Mouse (Mus musculus) ovary, postnatal 36 days (tissue): ENCODE data around the gene Smco4.

Experiments
- DNase-seq: peaks from one replicate; pipeline ENCODE4 v3.0.0; 2022; ENCODE audit warnings: low spot score, mixed read lengths

Gene Smco4

GRCm38 (mm10) chr9:15507431-15507875, 14.2 kb downstream of the Smco4 start:
- DNase-seq = no peak

DNA sequence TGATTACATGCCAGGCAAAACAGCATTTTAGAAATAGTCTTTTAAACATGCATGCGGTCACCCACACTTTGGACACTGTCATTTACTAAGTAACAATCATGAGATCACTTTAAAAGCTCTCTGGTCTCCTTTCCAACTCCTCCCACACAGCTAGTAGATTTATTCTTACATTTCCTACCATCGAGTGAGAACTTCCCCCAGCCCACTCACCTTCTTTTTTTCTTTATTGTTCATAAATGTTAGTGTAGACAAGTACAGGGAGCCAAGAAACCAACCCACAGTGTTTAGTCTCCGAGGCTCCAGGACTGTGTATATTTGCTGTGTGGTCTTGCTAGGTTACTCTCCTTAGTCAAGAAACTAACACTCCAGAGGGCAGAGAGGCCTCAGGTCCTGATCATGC, 16.1 kb downstream of the Smco4 start:
- no peak for DNase-seq

DNA sequence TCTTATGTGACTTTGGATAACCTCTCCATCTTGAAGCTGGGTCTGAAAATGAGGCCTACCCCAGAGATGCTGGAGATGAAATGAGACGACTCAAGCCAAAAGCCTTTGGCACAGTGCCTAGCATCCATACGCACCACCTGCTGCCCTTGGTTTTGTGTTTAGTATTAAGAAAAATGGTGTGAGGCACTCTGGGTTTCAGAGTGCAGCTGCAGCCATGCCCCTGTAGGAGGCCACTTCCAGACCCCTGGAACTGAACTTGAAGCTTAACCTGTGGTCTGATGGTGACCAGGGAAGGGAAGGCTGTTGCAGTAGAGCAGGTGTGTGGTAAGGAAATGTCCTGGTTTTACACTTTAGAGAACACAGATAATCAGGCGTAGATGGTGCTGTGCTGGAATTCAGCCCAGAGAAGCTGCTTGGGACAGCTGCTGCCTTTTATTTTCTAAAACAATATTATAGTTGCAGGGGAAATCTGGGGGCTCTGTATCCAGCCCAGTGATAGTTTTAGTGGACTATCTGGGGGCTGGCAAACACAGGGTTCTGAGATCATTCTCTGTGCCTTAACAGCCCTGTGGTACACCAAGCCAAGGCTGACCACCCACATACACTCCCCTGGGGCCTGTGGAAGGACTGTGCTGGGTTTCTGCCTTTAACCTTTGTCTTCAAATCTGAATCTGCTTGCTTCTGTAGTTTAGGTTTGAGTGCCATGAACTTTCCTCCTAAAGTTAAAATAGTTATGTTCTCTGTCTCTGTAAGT, 17.5 kb downstream of the Smco4 start:
- no peak for DNase-seq

DNA sequence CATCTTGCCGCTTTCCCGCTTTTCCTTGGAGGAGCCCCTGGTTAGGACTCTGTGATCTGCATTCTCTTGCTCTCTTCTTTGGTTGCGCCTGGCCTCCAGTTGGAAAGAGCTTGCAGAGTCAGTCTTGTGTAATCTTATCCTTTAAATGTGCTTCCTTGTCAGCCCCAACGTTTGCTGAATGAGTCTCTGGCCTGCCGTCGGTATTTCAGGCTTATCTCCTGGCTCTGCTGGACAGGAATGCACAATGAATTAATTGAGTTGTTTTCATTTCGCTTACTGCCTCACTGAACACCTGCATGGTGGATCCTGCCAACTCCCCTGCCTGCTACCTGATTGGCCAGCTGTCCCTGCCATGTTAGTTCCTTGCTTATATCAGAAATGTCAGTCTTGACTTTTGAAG, 19.7 kb downstream of the Smco4 start:
- no peak for DNase-seq

DNA sequence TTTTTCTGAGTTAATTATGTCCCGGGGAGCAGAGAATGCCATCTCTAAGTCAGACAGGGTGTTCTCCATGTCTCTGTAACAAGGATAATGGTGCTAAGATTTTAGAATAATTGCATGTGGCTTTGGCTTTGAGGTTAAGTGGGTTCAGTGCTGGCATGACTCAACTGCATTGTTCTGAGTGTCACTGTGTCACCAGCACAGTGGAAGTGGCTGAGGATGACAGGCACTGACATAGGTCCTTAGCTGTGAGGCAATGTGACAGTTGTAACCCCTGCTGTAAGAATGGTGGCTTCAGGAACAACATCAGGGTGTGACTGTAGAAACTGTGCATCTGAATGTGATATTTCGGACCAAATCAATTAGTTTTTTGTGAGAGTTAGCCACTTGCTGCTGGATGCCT, 22.8 kb downstream of the Smco4 start:
- DNase-seq = no peak

GRCm38 (mm10) chr9:15517979-15518378, 24.7 kb downstream of the Smco4 start:
- DNase-seq = no peak

GRCm38 (mm10) chr9:15522348-15522747, 29.1 kb downstream of the Smco4 start:
- peak; percentile 27 for DNase-seq

GRCm38 (mm10) chr9:15522887-15523286, 29.7 kb downstream of the Smco4 start:
- DNase-seq = no peak

DNA sequence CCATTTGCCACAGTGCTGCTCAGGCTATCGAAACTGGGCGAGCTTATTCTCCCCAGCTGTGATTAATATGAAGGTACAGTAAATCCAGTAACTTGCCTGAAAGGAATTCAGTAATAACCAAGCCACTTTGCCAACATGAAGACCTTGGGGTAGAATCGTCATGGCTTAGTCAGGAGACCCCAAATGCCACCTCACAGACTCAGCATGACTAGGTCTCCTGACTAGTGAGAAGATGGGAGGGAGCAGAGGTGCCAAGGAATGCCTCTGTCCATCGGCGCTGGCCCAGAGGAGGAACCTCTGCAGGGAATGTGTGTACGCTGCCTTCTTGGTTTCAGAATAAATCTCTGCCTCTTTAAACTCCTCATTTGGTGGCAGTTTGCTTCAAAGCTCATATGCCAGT, 30.4 kb downstream of the Smco4 start:
- no peak for DNase-seq

GRCm38 (mm10) chr9:15525246-15525645, 32.0 kb downstream of the Smco4 start:
- DNase-seq = peak; percentile 31

- no peak for DNase-seq
These were observed 33.3 kb downstream of the Smco4 start for GRCm38 (mm10) chr9:15526539-15526938.

GRCm38 (mm10) chr9:15527846-15528245, 34.6 kb downstream of the Smco4 start:
- no peak for DNase-seq

DNA sequence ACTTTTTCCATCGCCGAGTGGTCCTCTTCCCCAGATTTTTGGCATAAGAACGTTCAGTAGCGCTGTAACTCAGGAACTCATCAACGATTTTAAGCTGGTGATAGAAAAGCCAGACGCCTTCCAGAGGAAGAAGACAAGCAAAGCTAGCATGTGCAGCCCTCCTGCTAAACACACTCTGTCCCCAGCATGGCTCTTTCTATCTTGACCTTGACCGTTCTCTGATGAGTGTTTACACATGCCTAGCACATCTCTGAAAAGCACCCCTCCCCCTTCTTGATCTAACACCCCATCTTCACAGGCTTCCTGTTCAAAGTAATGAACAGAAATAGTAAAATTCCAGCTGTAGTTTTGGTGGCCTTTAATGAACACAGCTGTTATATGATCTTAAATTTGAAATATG, 35.1 kb downstream of the Smco4 start:
- no peak for DNase-seq

DNA sequence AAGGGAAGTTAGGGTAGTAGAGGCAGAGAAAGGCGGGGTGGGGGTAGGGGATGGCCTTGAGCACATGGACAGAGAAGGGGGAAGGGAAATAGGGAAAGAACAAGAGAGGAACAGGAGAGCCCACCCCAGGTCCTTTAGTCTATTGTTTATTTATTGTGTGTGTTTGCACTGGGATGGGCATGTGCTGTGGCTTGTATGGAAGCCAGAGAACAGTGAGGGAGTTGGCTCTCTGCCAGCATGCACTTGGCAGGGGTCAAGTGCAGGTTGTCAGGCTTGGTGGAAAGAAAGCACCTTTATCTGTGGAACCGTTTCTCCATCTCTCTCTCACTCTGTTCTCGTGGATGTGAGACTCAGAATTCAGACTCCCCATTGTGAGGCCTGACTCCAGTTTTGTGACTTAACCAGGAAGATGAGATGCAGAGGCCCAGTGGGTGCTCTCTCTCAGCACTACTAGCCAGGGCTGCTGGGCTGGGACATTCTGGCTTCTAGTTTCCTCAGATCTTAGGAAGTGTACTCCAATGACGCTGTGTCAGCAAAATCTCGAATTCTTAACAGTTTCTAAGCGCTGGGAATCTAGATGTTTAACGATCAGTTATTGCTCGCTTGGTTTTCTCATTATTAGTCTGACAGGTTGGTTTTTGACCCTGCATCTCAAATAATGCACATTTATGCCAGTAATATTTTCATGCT, 36.2 kb downstream of the Smco4 start:
- no peak for DNase-seq

GRCm38 (mm10) chr9:15529965-15530320, 36.7 kb downstream of the Smco4 start:
- no peak for DNase-seq

- DNase-seq = no peak
These were observed 38.0 kb downstream of the Smco4 start for GRCm38 (mm10) chr9:15531204-15531603.

GRCm38 (mm10) chr9:15533336-15534070, 40.3 kb downstream of the Smco4 start:
- DNase-seq = no peak

DNA sequence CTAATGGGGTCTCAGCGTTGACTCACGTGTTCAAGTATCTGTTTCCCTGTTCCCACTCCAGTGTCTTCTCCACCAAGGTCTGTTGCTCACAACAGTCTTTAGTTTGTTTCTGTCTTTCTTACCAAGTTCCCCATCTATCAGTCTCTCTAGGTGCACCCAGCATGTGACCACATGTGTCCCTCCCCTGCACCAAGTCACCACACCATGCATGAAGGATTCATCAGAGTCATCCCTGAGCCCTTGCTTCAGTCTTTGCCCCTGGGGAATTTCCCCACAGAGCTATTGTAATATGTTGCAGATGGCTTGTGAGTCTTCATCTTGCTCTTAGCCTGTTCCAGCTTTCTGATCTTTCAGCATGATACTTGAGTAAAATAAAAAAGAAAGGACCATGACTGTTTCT, 40.9 kb downstream of the Smco4 start:
- no peak for DNase-seq

- DNase-seq = no peak
These were observed 42.2 kb downstream of the Smco4 start for GRCm38 (mm10) chr9:15535418-15535817.

DNA sequence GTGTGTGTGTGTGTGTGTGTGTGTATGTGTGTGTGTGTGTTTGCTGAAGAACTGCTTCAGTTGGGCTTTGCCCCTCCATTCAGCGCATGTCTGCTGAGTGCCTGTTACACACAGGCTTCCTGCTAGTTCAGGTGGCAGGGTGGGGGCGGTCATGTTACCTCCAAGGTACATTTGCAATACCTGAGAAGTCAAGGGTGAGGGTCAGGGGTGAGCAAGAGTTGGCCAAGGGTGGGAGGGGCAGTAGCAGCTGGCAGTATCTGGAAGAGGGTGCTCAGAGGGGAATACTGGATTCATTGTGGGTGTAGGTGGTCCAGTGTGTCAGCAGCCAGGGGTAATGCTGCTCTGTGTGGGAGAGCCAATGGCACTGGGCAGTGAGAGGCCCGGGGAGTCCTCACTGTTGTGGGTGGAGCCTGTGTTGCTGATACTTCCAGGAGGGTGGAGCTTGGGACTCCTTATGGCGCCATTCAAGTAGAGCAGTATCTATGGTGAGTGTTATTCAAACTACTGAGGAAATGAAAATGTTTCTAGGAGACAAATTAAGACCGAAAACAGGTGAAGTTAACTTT, 43.7 kb downstream of the Smco4 start:
- DNase-seq = no peak

DNA sequence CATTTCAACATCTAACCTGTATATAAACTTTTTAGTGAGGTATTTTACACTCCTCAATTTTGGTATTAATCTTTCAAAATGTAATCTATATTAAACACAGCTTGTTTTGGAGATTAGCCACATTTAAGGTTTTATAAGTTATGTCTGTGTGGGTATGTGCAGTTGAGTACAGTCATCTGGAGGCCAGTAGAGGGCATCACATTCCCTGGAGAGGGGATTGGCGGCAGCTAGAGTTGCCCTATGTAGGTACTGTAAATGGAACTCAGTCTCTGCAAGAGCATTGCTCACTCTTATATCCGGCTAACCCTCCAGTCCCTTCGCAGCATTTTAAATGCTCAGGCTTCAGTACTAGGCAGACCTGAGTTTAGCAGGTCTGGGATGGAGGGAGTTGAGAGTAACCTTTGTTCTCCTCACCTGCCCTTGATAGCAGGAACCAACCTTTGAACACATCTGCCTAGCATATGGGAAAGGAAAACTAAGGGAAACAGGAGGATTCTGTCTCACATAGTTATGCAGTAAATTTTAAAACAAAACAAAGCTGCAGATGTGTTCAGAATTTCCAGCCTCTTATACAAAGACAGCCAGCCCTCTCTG, 44.3 kb downstream of the Smco4 start:
- no peak for DNase-seq

DNA sequence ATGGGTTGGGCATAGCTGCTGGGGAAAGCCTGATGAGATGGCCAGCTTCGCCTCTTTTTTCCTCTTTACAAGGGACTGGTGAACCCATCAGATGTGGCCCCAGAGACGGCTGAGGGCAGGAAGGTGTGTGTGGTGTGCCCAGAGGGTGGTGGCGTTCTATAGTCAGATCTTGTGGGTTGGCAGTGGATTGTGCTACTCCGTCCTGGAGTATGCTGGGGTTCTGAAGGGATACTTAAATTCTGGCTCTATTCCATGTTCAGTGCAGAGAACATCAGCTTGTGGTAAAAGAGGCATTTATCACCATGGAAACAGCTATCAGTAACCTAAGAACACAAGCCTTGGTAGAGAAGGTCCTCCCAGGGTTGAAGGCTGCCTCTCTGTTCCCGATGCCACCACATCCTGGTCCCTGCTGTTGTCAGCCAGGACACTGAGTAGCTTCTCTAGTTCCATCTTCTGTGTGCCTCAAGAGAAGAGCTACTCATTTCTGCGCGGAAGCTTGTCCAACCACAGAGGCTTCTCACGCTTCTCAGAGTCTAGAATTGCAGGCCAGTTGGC, 45.8 kb downstream of the Smco4 start:
- DNase-seq = no peak
